24 mouse cellular contexts compared by ENCODE assay signal in genomic region chr17:28899427-28899826, GRCm38 (mm10). TPM values are rescaled to one million over a fixed set of nuclear protein-coding genes. Genes with fewer than 3 reads are reported as not detected.
DNase-seq lines count a peak whose midpoint lies in the region; ATAC-seq and TF ChIP-seq lines count a peak whose summit lies in the region.
"Had no signal": no experiment of that assay in that cellular context is flagged by ENCODE, and none has a peak within 500 bp of the region (broad histone marks: within the 10 kb centered on the region; RNA-seq: fewer than 3 reads in every experiment).

No protein-coding gene starts in this region.

- 86% methylated on average over 19 of the region's 19 CpGs for WGBS in midbrain, embryonic 10.5 days
- 79% methylated on average over 19 of the region's 19 CpGs for WGBS in midbrain, embryonic 15.5 days
- WGBS in cerebellum, adult 2 months, result 22% methylated on average over 19 of the region's 19 CpGs
- WGBS in small intestine, adult 2 months, result 83% methylated on average over 19 of the region's 19 CpGs

- H3K27ac ChIP-seq in midbrain, embryonic 10.5 days (replicated peaks), result peak overlapping the region; percentile 19
- H3K27ac ChIP-seq in midbrain, embryonic 15.5 days, result no peak overlapping the region
- H3K27ac ChIP-seq in ES-Bruce4 (ENCODE audit: insufficient read depth, low read length), result peak overlapping the region; percentile 35; the same call in 1 of the 2 replicates
- H3K27ac ChIP-seq in cerebellum, adult 2 months (ENCODE audit: insufficient read depth, low read length), result no peak overlapping the region
- peak overlapping the region; percentile 13; the same call in 1 of the 2 replicates for H3K27ac ChIP-seq in small intestine, adult 2 months (ENCODE audit: insufficient read depth, low read depth, low read length)
- H3K27ac ChIP-seq: embryonic facial prominence, embryonic 13.5 days; forebrain, embryonic 10.5 days; heart, embryonic 13.5 days; hindbrain, embryonic 12.5 days; kidney, postnatal 0 days; layer of hippocampus, adult 2 months had no signal

- H3K36me3 ChIP-seq in midbrain, embryonic 10.5 days, result no peaks in the 10 kb centered on the region
- H3K36me3 ChIP-seq in midbrain, embryonic 15.5 days (replicated peaks), result no peaks in the 10 kb centered on the region
- no peaks in the 10 kb centered on the region for H3K36me3 ChIP-seq in ES-Bruce4 (ENCODE audit: control insufficient read depth, insufficient read depth, low read length, poor library complexity, severe bottlenecking)
- peaks cover 41% of the 10 kb centered on the region for H3K36me3 ChIP-seq in small intestine, adult 2 months (ENCODE audit: control insufficient read depth, insufficient read depth, low read length)
- H3K36me3 ChIP-seq: embryonic facial prominence, embryonic 13.5 days; forebrain, embryonic 10.5 days; heart, embryonic 13.5 days; hindbrain, embryonic 12.5 days had no signal

- H3K9ac ChIP-seq in midbrain, embryonic 15.5 days, result no peak overlapping the region
- H3K9ac ChIP-seq in ES-Bruce4 (ENCODE audit: low read depth, poor library complexity, severe bottlenecking), result peak overlapping the region; percentile 21
- H3K9ac ChIP-seq: embryonic facial prominence, embryonic 13.5 days; heart, embryonic 13.5 days; hindbrain, embryonic 12.5 days; lung, embryonic 14.5 days had no signal

- no peak overlapping the region for H3K4me3 ChIP-seq in midbrain, embryonic 10.5 days
- no peak overlapping the region for H3K4me3 ChIP-seq in midbrain, embryonic 15.5 days
- H3K4me3 ChIP-seq in ES-Bruce4 (ENCODE audit: low read depth, low read length), result peak overlapping the region; percentile 61
- H3K4me3 ChIP-seq in cerebellum, adult 2 months (replicated peaks; ENCODE audit: insufficient read depth, low read depth, low read length), result no peak overlapping the region
- no peak overlapping the region for H3K4me3 ChIP-seq in small intestine, adult 2 months (ENCODE audit: low read depth, low read length)
- H3K4me3 ChIP-seq: embryonic facial prominence, embryonic 13.5 days; forebrain, embryonic 10.5 days; heart, embryonic 13.5 days; hindbrain, embryonic 12.5 days; layer of hippocampus, adult 2 months; megakaryocyte, embryonic 14.5 days had no signal

- DNase-seq in midbrain, embryonic 10.5 days (ENCODE audit: low spot score), result no peak
- DNase-seq in cerebellum, adult 2 months, result peak; percentile 75 to 82
- DNase-seq in adrenal gland, adult 18-20 months (ENCODE audit: low spot score in 2 of 2), result no peak
- DNase-seq: gastrocnemius, postnatal 36 days; liver; lung, embryonic 14.5 days; right cerebral cortex, postnatal 4 days had no signal

- H3K4me2 ChIP-seq in midbrain, embryonic 15.5 days, result no peak overlapping the region
- H3K4me2 ChIP-seq: embryonic facial prominence, embryonic 13.5 days; heart, embryonic 13.5 days; hindbrain, embryonic 12.5 days; lung, embryonic 14.5 days had no signal

- no peaks in the 10 kb centered on the region for H3K9me3 ChIP-seq in midbrain, embryonic 10.5 days (replicated peaks)
- no peaks in the 10 kb centered on the region for H3K9me3 ChIP-seq in midbrain, embryonic 15.5 days
- no peaks in the 10 kb centered on the region for H3K9me3 ChIP-seq in ES-Bruce4 (replicated peaks; ENCODE audit: control insufficient read depth, insufficient read depth, low read length, poor library complexity, severe bottlenecking)
- H3K9me3 ChIP-seq: embryonic facial prominence, embryonic 13.5 days; forebrain, embryonic 10.5 days; heart, embryonic 13.5 days; hindbrain, embryonic 12.5 days had no signal

- no peak for TF ChIP-seq POLR2A in ES-Bruce4 (IDR thresholded peaks at IDR 0.05; ENCODE audit: insufficient read depth, low read length)
- TF ChIP-seq POLR2A in cerebellum, adult 2 months (IDR thresholded peaks at IDR 0.05; ENCODE audit: borderline replicate concordance, insufficient read depth, low read length), result no peak
- TF ChIP-seq POLR2A in small intestine, adult 2 months (IDR thresholded peaks at IDR 0.05; ENCODE audit: low read depth, low read length), result no peak

- H3K27me3 ChIP-seq in midbrain, embryonic 10.5 days (ENCODE audit: low read depth, poor library complexity, severe bottlenecking), result no peaks in the 10 kb centered on the region
- no peaks in the 10 kb centered on the region for H3K27me3 ChIP-seq in midbrain, embryonic 15.5 days (replicated peaks)
- H3K27me3 ChIP-seq in ES-Bruce4 (ENCODE audit: control insufficient read depth, insufficient read depth, low read length, poor library complexity, severe bottlenecking), result no peaks in the 10 kb centered on the region
- H3K27me3 ChIP-seq in cerebellum, adult 2 months (ENCODE audit: control insufficient read depth, insufficient read depth, low read length), result no peaks in the 10 kb centered on the region
- H3K27me3 ChIP-seq in small intestine, adult 2 months (ENCODE audit: control insufficient read depth, insufficient read depth, low read length), result no peaks in the 10 kb centered on the region
- H3K27me3 ChIP-seq: embryonic facial prominence, embryonic 13.5 days; heart, embryonic 13.5 days; hindbrain, embryonic 12.5 days had no signal

- H3K4me1 ChIP-seq in midbrain, embryonic 10.5 days, result peaks cover 23% of the 10 kb centered on the region
- H3K4me1 ChIP-seq in midbrain, embryonic 15.5 days, result peaks cover 10% of the 10 kb centered on the region
- peaks cover 6% of the 10 kb centered on the region for H3K4me1 ChIP-seq in ES-Bruce4 (ENCODE audit: control insufficient read depth, insufficient read depth, low read length)
- peaks cover 13% of the 10 kb centered on the region for H3K4me1 ChIP-seq in cerebellum, adult 2 months (ENCODE audit: control insufficient read depth, insufficient read depth, low read length)
- no peaks in the 10 kb centered on the region; the same call in none of the 2 replicates for H3K4me1 ChIP-seq in small intestine, adult 2 months (ENCODE audit: control insufficient read depth, insufficient read depth, insufficient read length, low read length)

- ATAC-seq in midbrain, embryonic 15.5 days (replicated peaks), result no peak
- no peak for ATAC-seq in erythroblast, adult 5-6 weeks (replicated peaks; ENCODE audit: low FRiP score, poor library complexity, severe bottlenecking)
- ATAC-seq: CD4-positive, CD25-positive, alpha-beta regulatory T cell, adult 4 months; intestine, embryonic 16.5 days had no signal

- no peak for TF ChIP-seq CTCF in ES-Bruce4 (IDR thresholded peaks at IDR 0.05; ENCODE audit: low read depth, low read length)
- TF ChIP-seq CTCF in cerebellum, adult 2 months (IDR thresholded peaks at IDR 0.05; ENCODE audit: borderline replicate concordance, insufficient read depth, low read depth, low read length), result no peak
- no peak for TF ChIP-seq CTCF in small intestine, adult 2 months (IDR thresholded peaks at IDR 0.05; ENCODE audit: extremely low read depth, insufficient read length, insufficient replicate concordance, low read depth, low read length)

- TF ChIP-seq EP300 in ES-Bruce4 (IDR thresholded peaks at IDR 0.05; ENCODE audit: insufficient read depth, low read depth, low read length), result peak; percentile 68; the same call in 1 of the 2 replicates

RNA-seq across cellular contexts. Expression of gene 4930539E08Rik, which starts 15.7 kb away (rescaled TPM):
- 0.11 and 0.26 TPM in 2 replicates for polyA plus RNA-seq in midbrain, embryonic 10.5 days (2016; fragmentation: Nextera tagmentation; extraction: Ambion mirVana)
- 1.7 and 2.5 TPM in 2 replicates for polyA plus RNA-seq in midbrain, embryonic 15.5 days (2015; fragmentation: Nextera tagmentation; extraction: Ambion mirVana)
- 1.5 and 3.0 TPM in 2 replicates for polyA plus RNA-seq in ES-Bruce4 (2011; ENCODE audit: insufficient read depth, insufficient read length, low read depth, missing spikeins)
- polyA plus RNA-seq in cerebellum, adult 2 months (2012; rRNA removed), result 0.36 and 0.74 TPM in 2 replicates
- polyA plus RNA-seq in small intestine, adult 2 months (2012; rRNA removed), result 26.9 and 94.4 TPM in 2 replicates
- total RNA-seq in adrenal gland, adult 18-20 months (2021), result not detected
- total RNA-seq in erythroblast, adult 5-6 weeks (2015; ENCODE audit: low replicate concordance), result not detected in 2 replicates
- 0.17 TPM in 1 of 2 replicates, not detected in the other for total RNA-seq in erythroblast, adult 5-6 weeks (2017; ENCODE audit: low replicate concordance)
- total RNA-seq: gastrocnemius, postnatal 36 days had no signal

RNA-seq across cellular contexts. Expression of gene Pnpla1, which starts 41.2 kb away (rescaled TPM):
- not detected in 2 replicates for polyA plus RNA-seq in midbrain, embryonic 10.5 days (2016; fragmentation: Nextera tagmentation; extraction: Ambion mirVana)
- polyA plus RNA-seq in midbrain, embryonic 15.5 days (2015; fragmentation: Nextera tagmentation; extraction: Ambion mirVana), result 0.05 and 0.10 TPM in 2 replicates
- polyA plus RNA-seq in ES-Bruce4 (2011; ENCODE audit: insufficient read depth, insufficient read length, low read depth, missing spikeins), result 0.15 TPM in 1 of 2 replicates, not detected in the other
- polyA plus RNA-seq in cerebellum, adult 2 months (2012; rRNA removed), result 0.03 and 0.05 TPM in 2 replicates
- 0.46 and 0.77 TPM in 2 replicates for polyA plus RNA-seq in small intestine, adult 2 months (2012; rRNA removed)
- total RNA-seq in adrenal gland, adult 18-20 months (2021), result under 1 TPM in 1 of 2 experiments, not detected in 1; 0.13 TPM
- total RNA-seq in erythroblast, adult 5-6 weeks (2015; ENCODE audit: low replicate concordance), result 0.19 TPM in 1 of 2 replicates, not detected in the other
- total RNA-seq in erythroblast, adult 5-6 weeks (2017; ENCODE audit: low replicate concordance), result 0.68 TPM in 1 of 2 replicates, not detected in the other
- total RNA-seq: gastrocnemius, postnatal 36 days had no signal
- polyA plus RNA-seq: brain, embryonic 14.5 days; CD4-positive, CD25-positive, alpha-beta regulatory T cell, adult 4 months; forebrain, embryonic 10.5 days; heart, embryonic 13.5 days; hindbrain, embryonic 12.5 days; kidney, postnatal 0 days had no signal

RNA-seq across cellular contexts. Expression of gene Pxt1, which starts 44.2 kb away (rescaled TPM):
- polyA plus RNA-seq in midbrain, embryonic 10.5 days (2016; fragmentation: Nextera tagmentation; extraction: Ambion mirVana), result 0.22 TPM in 1 of 2 replicates, not detected in the other
- 0.17 TPM in 1 of 2 replicates, not detected in the other for polyA plus RNA-seq in midbrain, embryonic 15.5 days (2015; fragmentation: Nextera tagmentation; extraction: Ambion mirVana)
- polyA plus RNA-seq in ES-Bruce4 (2011; ENCODE audit: insufficient read depth, insufficient read length, low read depth, missing spikeins), result 0.67 and 2.4 TPM in 2 replicates
- polyA plus RNA-seq in cerebellum, adult 2 months (2012; rRNA removed), result not detected in 2 replicates
- polyA plus RNA-seq in small intestine, adult 2 months (2012; rRNA removed), result 0.22 TPM in 1 of 2 replicates, not detected in the other
- not detected for total RNA-seq in adrenal gland, adult 18-20 months (2021)
- 9.8 TPM in 1 of 2 replicates, not detected in the other for total RNA-seq in erythroblast, adult 5-6 weeks (2015; ENCODE audit: low replicate concordance)
- total RNA-seq in erythroblast, adult 5-6 weeks (2017; ENCODE audit: low replicate concordance), result not detected in 2 replicates
- total RNA-seq: gastrocnemius, postnatal 36 days; layer of hippocampus, adult 2 months; left cerebral cortex, postnatal 10 days had no signal
- polyA plus RNA-seq: brain, embryonic 14.5 days; CD4-positive, CD25-positive, alpha-beta regulatory T cell, adult 4 months; cortical plate, adult 2 months; embryonic facial prominence, embryonic 13.5 days; forebrain, embryonic 10.5 days; hindbrain, embryonic 12.5 days; intestine, embryonic 16.5 days; kidney, postnatal 0 days; neural tube, embryonic 14.5 days had no signal

RNA-seq across cellular contexts. Expression of gene Kctd20, which starts 52.3 kb away (rescaled TPM):
- 107 and 114 TPM in 2 replicates for polyA plus RNA-seq in midbrain, embryonic 10.5 days (2016; fragmentation: Nextera tagmentation; extraction: Ambion mirVana)
- 91.1 and 93.9 TPM in 2 replicates for polyA plus RNA-seq in midbrain, embryonic 15.5 days (2015; fragmentation: Nextera tagmentation; extraction: Ambion mirVana)
- polyA plus RNA-seq in ES-Bruce4 (2011; ENCODE audit: insufficient read depth, insufficient read length, low read depth, missing spikeins), result 75.3 and 77.9 TPM in 2 replicates
- 43.7 and 45.8 TPM in 2 replicates for polyA plus RNA-seq in cerebellum, adult 2 months (2012; rRNA removed)
- polyA plus RNA-seq in small intestine, adult 2 months (2012; rRNA removed), result 12.7 and 36.3 TPM in 2 replicates
- 10 to 100 TPM; 50.4 to 61.5 TPM for total RNA-seq in adrenal gland, adult 18-20 months (2021)
- 81.7 and 150 TPM in 2 replicates for total RNA-seq in erythroblast, adult 5-6 weeks (2015; ENCODE audit: low replicate concordance)
- 178 and 221 TPM in 2 replicates for total RNA-seq in erythroblast, adult 5-6 weeks (2017; ENCODE audit: low replicate concordance)

Comparison
In these comparisons a context has a peak if more than half of its experiments do, and no peak if none do; other contexts are left out.
1. H3K27ac ChIP-seq: peak in midbrain, embryonic 10.5 days (single experiment), ES-Bruce4 (single experiment) and small intestine, adult 2 months (single experiment); none in midbrain, embryonic 15.5 days (single experiment) and cerebellum, adult 2 months (single experiment).
2. DNase-seq: peak in cerebellum, adult 2 months (2 of 2); none in midbrain, embryonic 10.5 days (single experiment) and adrenal gland, adult 18-20 months (0 of 2).